Mouse (Mus musculus) brain, embryonic 14.5 days (tissue): Measurements from ENCODE around the gene Rad9a. TPM values are rescaled to one million over a fixed set of nuclear protein-coding genes. Genes with fewer than 3 reads are reported as not detected.

ENCODE experiments used
- DNase-seq: peaks from one replicate; pipeline ENCODE4 v3.0.0-alpha.2; 2011; ENCODE audit warnings: low read depth
- CTCF ChIP-seq: fragments of 200-500 bp; IDR thresholded peaks from 2 replicates; pipeline ENCODE4 v1.5.1; 2012; ENCODE audit warnings: inconsistent platforms, mild to moderate bottlenecking, moderate library complexity, borderline replicate concordance; ENCODE audit not compliant: insufficient read depth, insufficient read length; ENCODE audit errors: extremely low read depth
- POLR2A ChIP-seq: fragments of 200-500 bp; IDR thresholded peaks from 2 replicates; pipeline ENCODE4 v1.6.1; 2012; ENCODE audit warnings: mild to moderate bottlenecking, inconsistent platforms, borderline replicate concordance; ENCODE audit not compliant: poor library complexity, insufficient read depth, insufficient read length, severe bottlenecking; ENCODE audit errors: extremely low read depth
- polyA plus RNA-seq: library from polyadenylated mRNA; depleted of rRNA; stranded (reverse); fragments of >200 nt; gene quantifications from 2 replicates; pipeline ENCODE4 v1.2.3, GENCODE M21; 2012

Rad9a gene
- polyA plus RNA-seq, 1 experiment: 32.7 TPM

DNA sequence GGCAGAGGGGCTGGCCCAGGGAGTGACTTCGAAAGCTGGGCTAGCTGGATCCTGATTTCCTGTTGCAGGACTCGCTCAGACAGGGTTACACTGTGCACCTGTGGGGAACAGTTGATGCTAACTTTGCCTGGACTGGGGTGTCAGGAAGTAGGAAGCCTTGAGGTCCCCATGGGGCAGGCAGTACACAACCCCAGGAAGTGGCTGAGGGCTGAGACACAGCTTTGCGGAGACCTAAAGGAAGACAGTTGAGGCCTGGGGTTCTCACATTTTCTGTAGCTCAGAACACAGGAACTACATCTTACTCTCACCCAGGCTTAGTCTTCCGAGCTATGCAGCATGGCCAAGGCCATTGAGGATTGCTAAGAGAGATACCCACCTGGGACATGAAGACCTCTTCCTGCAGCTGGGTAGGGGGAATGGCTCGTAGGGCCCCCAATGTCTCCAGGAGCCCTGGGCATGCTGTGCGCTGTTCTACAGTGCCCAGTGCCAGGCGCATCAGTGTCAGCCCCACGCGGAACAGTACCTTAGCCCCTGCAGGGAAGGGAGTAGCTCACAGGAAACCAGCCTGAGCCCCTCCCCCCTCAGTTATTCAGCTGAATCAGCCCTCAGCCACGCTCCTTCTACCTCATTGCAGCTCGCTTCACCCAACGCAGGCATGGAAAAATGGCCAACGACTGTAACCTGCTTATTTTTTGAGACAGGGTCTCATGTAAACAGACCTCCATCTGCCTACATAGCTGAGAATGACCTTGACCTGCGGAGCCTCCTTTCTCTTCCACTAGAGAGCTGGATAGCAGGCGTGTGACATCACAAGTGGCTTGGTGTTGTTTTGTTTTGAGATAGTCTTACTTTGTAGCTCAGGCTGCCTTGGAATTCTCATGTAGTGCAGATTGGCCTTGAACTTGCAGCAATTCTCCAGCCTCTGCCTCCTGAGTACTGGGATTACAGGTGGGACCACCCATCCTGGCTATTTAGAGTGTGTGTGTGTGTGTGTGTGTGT is 16.2 kb downstream of the Rad9a start:
- TF ChIP-seq CTCF (no peak), POLR2A (no peak)
- DNase-seq: no peak

GRCm38 (mm10) chr19:4183689-4184088 is 17.8 kb downstream of the Rad9a start:
- TF ChIP-seq POLR2A: no peak
- DNase-seq: no peak

GRCm38 (mm10) chr19:4181892-4182291 is 19.6 kb downstream of the Rad9a start:
- DNase-seq: peak; percentile 80
- TF ChIP-seq POLR2A (no peak), CTCF (no peak)

DNA sequence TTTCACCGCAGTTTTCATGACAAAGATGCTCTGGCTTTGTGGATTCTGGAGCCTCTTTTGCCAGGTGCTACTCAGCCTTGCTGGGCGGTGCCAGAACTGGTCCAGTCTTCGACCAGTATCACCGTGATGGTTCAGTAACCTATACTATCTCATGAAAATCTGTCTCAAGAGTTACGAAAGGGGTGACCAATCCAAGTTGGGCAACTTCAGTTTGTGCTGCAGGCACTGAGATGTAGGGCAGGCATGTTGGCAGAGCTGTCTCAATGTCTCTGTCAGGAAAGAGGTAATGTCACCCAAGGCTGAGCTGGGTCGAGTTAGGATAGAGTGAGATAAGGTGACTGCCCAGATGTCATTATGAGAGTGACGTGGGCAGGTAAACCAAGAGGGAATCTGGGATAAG is 21.1 kb downstream of the Rad9a start:
- DNase-seq: no peak
- no peak for TF ChIP-seq POLR2A
- no peak for TF ChIP-seq CTCF

GRCm38 (mm10) chr19:4175368-4175947 is 26.0 kb downstream of the Rad9a start, which contains the start of gene Carns1:
Carns1 (minus strand) TSS chr19:4175479.
- TF ChIP-seq CTCF: no peak
- TF ChIP-seq POLR2A: no peak
- DNase-seq: peak; percentile 35

DNA sequence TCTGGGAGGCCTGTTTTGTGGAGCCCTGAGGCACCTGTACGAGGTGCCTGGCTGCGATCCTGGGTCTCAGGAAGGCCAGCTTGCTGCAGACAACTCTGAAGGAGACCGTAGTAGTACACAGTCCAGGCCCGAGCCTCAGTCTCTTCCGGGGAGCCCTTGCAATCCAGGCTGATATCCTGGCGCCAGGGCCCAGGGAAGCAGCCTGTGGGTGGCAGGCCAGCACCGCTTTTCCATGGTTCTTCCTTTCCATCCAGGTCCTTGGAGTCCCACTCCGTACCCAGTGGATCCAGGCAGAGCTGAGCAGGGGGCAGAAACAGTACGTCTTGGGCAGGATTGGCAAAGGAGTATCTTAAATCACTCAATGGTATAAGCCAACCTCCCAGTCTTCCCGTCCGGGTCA is 28.5 kb downstream of the Rad9a start:
- no peak for TF ChIP-seq CTCF
- no peak for TF ChIP-seq POLR2A
- DNase-seq: no peak

GRCm38 (mm10) chr19:4171393-4172290 is 29.8 kb downstream of the Rad9a start:
- no peak for TF ChIP-seq POLR2A
- TF ChIP-seq CTCF: no peak
- no peak for DNase-seq

- TF ChIP-seq CTCF: no peak
- no peak for TF ChIP-seq POLR2A
- no peak for DNase-seq
These were observed 30.6 kb downstream of the Rad9a start for GRCm38 (mm10) chr19:4170723-4171392.

DNA sequence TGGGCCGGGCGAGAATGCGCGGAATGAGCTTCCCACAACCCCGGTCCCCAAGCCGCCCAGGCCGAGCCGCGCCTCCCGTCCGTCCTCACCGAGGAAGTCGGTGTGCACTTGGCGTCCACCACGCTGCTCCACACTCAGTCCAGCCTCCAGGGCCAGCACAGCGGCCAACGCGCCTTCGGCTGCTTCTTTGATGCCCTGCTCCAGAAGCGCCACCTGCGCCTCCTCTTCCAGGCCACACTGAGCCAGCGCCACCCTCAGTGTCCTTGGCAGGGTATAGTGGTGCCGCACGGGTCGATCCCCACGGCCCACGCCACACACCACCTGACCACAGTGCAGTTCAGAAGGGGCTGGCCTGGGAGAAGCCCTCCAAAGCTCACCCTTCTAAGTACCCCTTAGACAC is 31.7 kb downstream of the Rad9a start:
- no peak for TF ChIP-seq POLR2A
- no peak for TF ChIP-seq CTCF
- no peak for DNase-seq

DNA sequence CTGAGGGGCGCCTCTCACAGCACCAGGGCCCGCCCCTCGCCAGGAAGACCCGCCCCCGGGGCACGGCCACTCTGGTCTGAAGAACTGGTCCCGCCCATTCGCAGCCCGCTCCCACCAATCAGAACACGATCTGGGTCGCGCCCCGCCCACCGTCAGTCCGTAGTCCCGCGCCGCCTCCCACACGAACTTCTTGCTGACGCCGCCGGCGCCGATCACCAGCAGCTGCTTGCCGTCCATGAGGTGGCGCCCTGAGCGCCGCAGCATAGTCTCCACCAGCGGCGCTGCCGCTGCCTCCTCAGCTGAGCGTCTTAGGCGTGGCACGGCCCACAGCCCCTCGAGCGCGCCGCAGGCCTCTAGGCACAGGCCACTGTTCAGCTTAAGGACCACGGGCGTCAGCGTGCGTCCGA is 32.1 kb downstream of the Rad9a start:
- TF ChIP-seq POLR2A (peak; percentile 87), CTCF (peak; percentile 81)
- DNase-seq: peak; percentile 100
